Mouse (Mus musculus) hindbrain, embryonic 14.5 days (tissue): ENCODE results near the gene Bola2. TPM values are rescaled to one million over a fixed set of nuclear protein-coding genes. Genes with fewer than 3 reads are reported as not detected.

Source experiments
- ATAC-seq: fragments of 200-750 bp; cut with Nextera tagmentation; 2 replicates; pipeline ENCODE4 v1.8.0; 2017; ENCODE audit warnings: moderate number of reproducible peaks, mild to moderate bottlenecking, moderate TSS enrichment, moderate library complexity; ENCODE audit not compliant: low FRiP score
- DNase-seq: peaks from one replicate; pipeline ENCODE4 v3.0.0-alpha.2; 2015; ENCODE audit warnings: low spot score
- H3K27ac ChIP-seq: fragments of 300-500 bp; sonication (generic); 2 replicates; pipeline ENCODE4 v1.5.1; 2014; ENCODE audit warnings: mild to moderate bottlenecking, moderate library complexity
- H3K27me3 ChIP-seq: fragments of 300-500 bp; sonication (generic); 2 replicates; pipeline ENCODE4 v1.6.1; 2014; ENCODE audit warnings: mild to moderate bottlenecking, low read length, mixed read lengths; ENCODE audit not compliant: control insufficient read depth, insufficient read depth
- H3K36me3 ChIP-seq: fragments of 300-500 bp; sonication (generic); replicated peaks from 2 replicates; pipeline ENCODE4 v1.6.1; 2014; ENCODE audit not compliant: control insufficient read depth, insufficient read depth
- H3K4me1 ChIP-seq: fragments of 300-500 bp; sonication (generic); replicated peaks from 2 replicates; pipeline ENCODE4 v1.6.1; 2014; ENCODE audit warnings: antibody characterized with exemption, low read length, mixed read lengths; ENCODE audit not compliant: control insufficient read depth, insufficient read depth
- H3K4me2 ChIP-seq: fragments of 300-500 bp; sonication (generic); replicated peaks from 2 replicates; pipeline ENCODE4 v1.6.1; 2014; ENCODE audit warnings: mild to moderate bottlenecking, moderate library complexity
- H3K4me3 ChIP-seq: fragments of 300-500 bp; sonication (generic); replicated peaks from 2 replicates; pipeline ENCODE4 v1.5.1; 2014; ENCODE audit warnings: mild to moderate bottlenecking, low read length
- H3K9ac ChIP-seq: fragments of 300-500 bp; sonication (generic); 2 replicates; pipeline ENCODE4 v1.6.1; 2014
- H3K9me3 ChIP-seq: fragments of 300-500 bp; sonication (generic); 2 replicates; pipeline ENCODE4 v1.6.1; 2016; ENCODE audit warnings: low read length; ENCODE audit not compliant: control insufficient read depth
- WGBS: fragments of 180-500 bp; shearing (Covaris S2); extraction: QIAGEN DNeasy Blood & Tissue Kit; methylation state at CpG from one replicate; pipeline ENCODE4 v1.1.7; 2014; 5-methylcytosine and 5-hydroxymethylcytosine counted together
- polyA plus RNA-seq: library from polyadenylated mRNA; unstranded; fragments of >200 nt; fragmentation: Nextera tagmentation; extraction: Ambion mirVana; gene quantifications from 2 replicates; pipeline ENCODE4 v1.2.1, GENCODE M21; 2014

Gene Bola2
- polyA plus RNA-seq, 1 experiment from 2014 or later = 159 TPM

DNA sequence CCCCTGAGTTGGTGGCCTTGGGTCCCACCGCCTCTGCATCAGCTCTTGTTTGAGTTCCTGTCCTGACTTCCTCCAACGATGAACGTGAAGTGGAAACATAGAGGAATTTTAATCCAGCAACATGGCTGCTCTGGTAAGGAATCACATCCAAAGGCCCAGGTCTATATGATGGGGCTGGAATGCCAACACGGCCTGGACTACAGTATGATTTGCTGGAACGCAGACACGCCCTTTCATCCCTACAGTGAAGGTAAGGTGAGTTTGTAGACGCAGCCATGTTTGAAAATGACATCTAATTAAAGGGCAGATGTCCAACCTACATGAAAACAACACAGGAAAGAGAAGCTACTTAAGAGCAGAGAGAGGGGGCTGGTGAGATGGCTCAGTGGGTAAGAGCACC, 1.4 kb upstream of the Bola2 start:
- H3K36me3 ChIP-seq = peaks cover 43% of the 10 kb centered on the region
- H3K4me2 ChIP-seq = peak overlapping the region; percentile 68
- DNase-seq = no peak
- 91% methylated on average over 7 of the region's 7 CpGs for WGBS
- ATAC-seq = no peak
- peaks cover 17% of the 10 kb centered on the region for H3K4me1 ChIP-seq
- H3K9me3 ChIP-seq = no peaks in the 10 kb centered on the region
- no peak overlapping the region for H3K27ac ChIP-seq
- H3K9ac ChIP-seq = no peak overlapping the region
- H3K4me3 ChIP-seq = no peak overlapping the region
- H3K27me3 ChIP-seq = no peaks in the 10 kb centered on the region

DNA sequence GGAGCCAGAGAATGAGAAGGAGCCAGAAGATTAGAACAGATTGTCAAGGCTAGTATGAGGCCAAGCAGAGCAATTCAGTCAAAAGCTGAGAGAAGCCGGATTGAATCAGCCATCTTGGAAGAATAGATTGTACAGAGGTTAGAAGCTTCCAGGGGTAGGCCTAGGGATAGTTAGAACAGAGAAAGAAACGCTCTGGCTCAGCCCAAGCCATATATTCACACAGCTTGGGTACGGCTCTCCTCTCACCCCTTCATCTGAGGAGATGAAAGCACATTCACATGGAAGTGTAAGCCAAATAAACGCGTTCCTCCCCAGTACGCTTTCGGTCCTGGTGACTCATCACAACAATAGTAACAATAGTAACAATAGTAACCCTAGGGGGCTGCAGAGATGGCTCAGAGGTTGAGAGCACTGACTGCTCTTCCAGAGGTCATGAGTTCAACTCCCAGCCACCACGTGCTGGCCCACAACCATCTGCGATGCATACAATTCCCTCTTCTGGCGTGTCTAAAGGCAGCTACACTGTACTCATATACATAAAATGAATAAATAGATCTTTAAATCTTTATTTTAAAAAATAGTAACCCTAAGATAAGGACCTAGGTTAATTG, 655 bp upstream of the Bola2 start:
- DNase-seq = no peak

DNA sequence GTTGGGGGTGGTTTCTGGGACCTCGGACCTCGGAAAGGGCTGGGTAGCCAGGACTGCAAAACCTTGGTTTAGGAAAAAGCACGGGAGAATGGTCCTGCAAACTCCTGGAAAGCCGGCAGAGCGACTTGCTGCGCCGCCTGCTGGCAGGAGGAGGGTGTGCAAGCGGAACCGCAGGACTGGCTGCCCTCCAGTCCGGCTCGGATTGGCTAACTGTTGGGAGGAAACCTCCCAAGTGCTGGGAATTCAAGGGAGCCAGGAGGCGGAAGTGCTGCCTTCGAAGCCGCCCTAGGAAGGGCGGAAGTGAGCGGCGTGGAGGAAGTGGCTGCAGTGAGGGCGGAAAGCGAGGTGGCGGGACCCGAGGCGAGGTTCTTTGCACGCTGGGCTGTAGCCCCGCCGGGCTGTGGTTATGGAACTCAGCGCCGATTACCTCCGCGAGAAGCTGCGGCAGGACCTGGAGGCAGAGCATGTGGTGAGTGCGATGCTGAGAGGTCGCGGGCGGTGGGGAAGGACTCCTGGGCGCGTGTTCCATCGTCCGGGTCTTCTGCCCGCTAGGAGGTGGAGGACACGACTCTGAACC, 518 bp downstream of the Bola2 start, which contains the start of gene Slx1b:
Slx1b (minus strand) TSS at position 154 of the 577 bp plus-strand sequence.
- Histone ChIP-seq H3K27me3 (no peaks in the 10 kb centered on the region), H3K4me1 (peaks cover 17% of the 10 kb centered on the region), H3K4me2 (peak within 1 kb of the TSS; percentile 68), H3K36me3 (peaks cover 51% of the 10 kb centered on the region), H3K9me3 (no peaks in the 10 kb centered on the region), H3K9ac (peak within 1 kb of the TSS; percentile 81), H3K27ac (peak within 1 kb of the TSS; percentile 91), H3K4me3 (peak within 1 kb of the TSS; percentile 67)
- peak; percentile 98 for DNase-seq
- WGBS = under 1% methylated on average over 40 of the region's 40 CpGs
- ATAC-seq = peak; percentile 96

More for the DNA sequence above, 655 bp upstream of the Bola2 start:
- H3K4me1 ChIP-seq = peaks cover 17% of the 10 kb centered on the region
- ATAC-seq = no peak
- peak overlapping the region; percentile 67 for H3K4me3 ChIP-seq
- H3K9ac ChIP-seq = peak overlapping the region; percentile 81
- no peaks in the 10 kb centered on the region for H3K27me3 ChIP-seq
- 0 out of 2 replicates have a peak overlapping the region, but pooled peaks have one; percentile 91 for H3K27ac ChIP-seq
- H3K9me3 ChIP-seq = no peaks in the 10 kb centered on the region
- H3K36me3 ChIP-seq = peaks cover 50% of the 10 kb centered on the region
- 14% methylated on average over 10 of the region's 10 CpGs for WGBS
- H3K4me2 ChIP-seq = peak overlapping the region; percentile 68

DNA sequence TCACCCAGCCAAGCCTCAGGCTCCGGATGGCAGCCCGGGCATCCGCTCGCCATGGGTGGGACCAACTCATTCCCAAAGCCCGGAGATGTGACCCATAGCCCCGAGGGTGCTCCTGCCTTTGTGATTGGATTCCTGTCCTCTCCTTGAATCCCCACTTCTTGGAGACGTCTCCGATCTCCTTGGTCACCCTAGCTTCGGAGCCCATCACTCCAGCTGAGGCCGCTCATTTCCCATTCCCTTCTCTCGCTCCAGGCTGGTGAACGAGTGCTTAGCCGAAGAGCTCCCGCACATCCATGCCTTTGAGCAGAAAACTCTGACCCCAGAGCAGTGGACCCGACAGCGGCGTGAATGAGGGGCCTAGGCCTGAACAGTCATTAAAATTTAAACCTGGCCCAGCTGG, 1.1 kb downstream of the Bola2 start:
- Histone ChIP-seq H3K27ac (no peak overlapping the region), H3K4me1 (peaks cover 21% of the 10 kb centered on the region), H3K9me3 (no peaks in the 10 kb centered on the region), H3K36me3 (peaks cover 46% of the 10 kb centered on the region), H3K4me3 (peak overlapping the region; percentile 67), H3K4me2 (peak overlapping the region; percentile 63), H3K9ac (peak overlapping the region; percentile 74), H3K27me3 (no peaks in the 10 kb centered on the region)
- WGBS = 3% methylated on average over 17 of the region's 17 CpGs
- DNase-seq = no peak
- no peak for ATAC-seq

DNA sequence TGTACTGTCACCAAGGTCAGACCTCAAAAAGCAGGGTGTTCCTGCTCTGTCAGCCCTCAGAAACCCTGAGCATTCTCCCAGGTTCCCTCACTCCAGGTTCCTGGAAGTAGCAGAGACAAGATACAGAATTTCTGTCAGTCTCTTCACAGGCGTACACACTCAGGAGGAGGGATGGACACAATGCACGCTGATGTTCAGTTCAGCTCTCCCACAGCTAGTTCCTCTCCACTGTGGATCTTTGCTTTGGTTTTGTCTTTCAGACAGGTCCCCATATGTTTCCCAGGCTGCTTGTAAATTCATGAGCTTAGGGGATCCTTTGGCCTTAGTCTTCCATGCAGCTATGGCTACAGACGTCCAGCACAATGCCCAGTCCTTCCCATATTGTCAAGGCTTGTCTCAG, 1.7 kb downstream of the Bola2 start:
- Histone ChIP-seq H3K27ac (no peak overlapping the region), H3K4me3 (peak overlapping the region; percentile 67), H3K36me3 (peaks cover 40% of the 10 kb centered on the region), H3K9me3 (no peaks in the 10 kb centered on the region), H3K27me3 (no peaks in the 10 kb centered on the region), H3K4me2 (peak overlapping the region; percentile 63), H3K9ac (peak overlapping the region; percentile 74), H3K4me1 (peaks cover 26% of the 10 kb centered on the region)
- 72% methylated on average over 3 of the region's 3 CpGs for WGBS
- no peak for DNase-seq
- no peak for ATAC-seq

DNA sequence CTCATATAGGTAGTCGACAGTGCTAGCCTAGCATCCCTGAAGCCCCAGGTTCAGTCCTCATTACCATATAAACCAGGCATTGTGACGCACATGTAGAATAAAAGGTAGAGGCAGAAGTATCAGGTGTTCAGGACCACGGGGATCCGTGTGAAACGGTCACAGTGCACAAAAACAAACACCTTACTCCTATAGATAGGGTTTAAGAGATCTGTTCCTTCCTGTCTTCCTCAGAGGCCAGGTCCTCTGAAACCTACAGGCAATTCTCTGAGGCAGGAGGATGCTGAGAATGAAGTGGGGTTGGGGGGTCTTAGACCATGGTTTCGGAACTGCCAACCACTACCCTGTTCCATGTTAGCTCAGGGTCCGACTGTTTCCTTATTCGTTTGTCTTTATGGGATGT, 2.6 kb downstream of the Bola2 start:
- H3K4me2 ChIP-seq = no peak overlapping the region
- H3K27me3 ChIP-seq = no peaks in the 10 kb centered on the region
- H3K27ac ChIP-seq = no peak overlapping the region
- no peaks in the 10 kb centered on the region for H3K9me3 ChIP-seq
- H3K36me3 ChIP-seq = peaks cover 33% of the 10 kb centered on the region
- H3K9ac ChIP-seq = no peak overlapping the region
- 94% methylated on average over 8 of the region's 8 CpGs for WGBS
- H3K4me3 ChIP-seq = no peak overlapping the region
- ATAC-seq (no peak), DNase-seq (no peak)
- peaks cover 34% of the 10 kb centered on the region for H3K4me1 ChIP-seq

DNA sequence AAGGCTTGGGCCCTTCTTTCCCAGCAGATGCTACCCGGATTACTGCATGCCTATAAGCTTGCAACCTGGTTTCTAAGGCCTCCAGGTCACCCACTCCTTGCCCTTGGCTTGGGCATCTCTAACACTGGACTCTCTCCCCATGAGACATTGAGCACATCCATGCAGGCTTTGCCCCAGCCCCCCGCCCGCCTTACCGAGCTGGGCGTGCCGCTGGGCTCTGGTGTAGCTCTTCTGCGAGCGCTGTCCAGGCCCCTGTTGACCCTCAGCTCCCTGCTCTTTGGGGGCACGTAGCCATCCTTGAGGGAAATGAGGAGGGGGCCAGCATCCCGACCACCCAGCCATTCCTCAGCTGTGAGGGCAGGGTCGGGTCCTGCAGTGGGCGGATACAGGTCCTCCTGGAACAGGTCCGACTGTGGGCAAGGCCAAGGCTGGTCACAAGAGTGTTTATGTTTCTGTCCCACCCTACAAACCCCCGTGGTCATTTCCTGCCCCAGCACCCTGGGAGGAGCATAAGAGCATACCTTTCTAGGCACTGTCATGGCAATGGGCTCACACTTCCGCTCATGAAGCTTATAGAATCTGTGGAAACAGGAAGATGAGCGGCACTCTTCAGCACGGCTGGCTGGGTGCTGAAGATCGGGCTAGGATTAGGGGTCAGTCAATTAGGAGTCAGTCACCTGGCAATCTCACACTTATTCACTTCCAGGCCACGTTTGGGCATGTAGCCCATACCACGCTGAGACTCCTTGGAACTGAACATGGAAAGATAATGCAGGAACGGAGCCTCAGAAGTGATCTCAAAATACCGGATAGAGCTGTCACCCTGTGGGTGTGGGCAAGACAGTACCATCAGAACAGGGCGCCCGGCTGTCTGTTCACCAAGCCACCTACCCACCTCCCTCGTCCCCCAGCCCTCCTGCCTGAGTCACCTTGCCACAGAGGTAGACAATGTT, 5.1 kb downstream of the Bola2 start:
- ATAC-seq (no peak), DNase-seq (no peak)
- H3K4me1 ChIP-seq = peaks cover 42% of the 10 kb centered on the region
- no peaks in the 10 kb centered on the region for H3K9me3 ChIP-seq
- no peak overlapping the region for H3K27ac ChIP-seq
- no peak overlapping the region for H3K4me3 ChIP-seq
- no peak overlapping the region for H3K9ac ChIP-seq
- no peak overlapping the region for H3K4me2 ChIP-seq
- H3K27me3 ChIP-seq = no peaks in the 10 kb centered on the region
- peaks cover 33% of the 10 kb centered on the region for H3K36me3 ChIP-seq
- 82% methylated on average over 25 of the region's 25 CpGs for WGBS

DNA sequence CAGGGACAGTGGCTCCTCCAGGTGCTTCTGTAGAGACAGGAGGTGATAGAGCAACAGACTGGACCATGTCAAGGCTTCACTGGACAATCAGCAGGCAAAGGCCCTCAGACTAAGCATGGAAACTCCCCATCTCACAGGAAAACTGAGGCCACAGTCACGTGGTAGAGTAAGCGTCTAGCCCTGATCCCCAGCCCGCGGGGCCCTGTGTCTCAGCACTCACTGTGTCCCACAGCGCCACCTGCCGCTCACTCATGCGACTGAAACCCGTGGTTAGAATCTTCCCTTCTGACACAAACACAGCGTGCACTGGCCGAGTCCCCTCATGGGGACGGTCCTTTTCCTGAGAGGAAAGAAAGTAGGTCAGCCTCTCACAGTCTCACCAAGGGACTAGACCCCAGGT, 5.9 kb downstream of the Bola2 start:
- peak overlapping the region; percentile 62 for H3K4me2 ChIP-seq
- H3K27me3 ChIP-seq = no peaks in the 10 kb centered on the region
- peaks cover 33% of the 10 kb centered on the region for H3K36me3 ChIP-seq
- peak; percentile 47; the same call in 1 of the 2 replicates for ATAC-seq
- no peak overlapping the region for H3K4me3 ChIP-seq
- peaks cover 43% of the 10 kb centered on the region for H3K4me1 ChIP-seq
- H3K9ac ChIP-seq = 0 out of 2 replicates have a peak overlapping the region, but pooled peaks have one; percentile 1
- H3K27ac ChIP-seq = no peak overlapping the region
- DNase-seq = peak; percentile 90
- under 1% methylated on average over 11 of the region's 11 CpGs for WGBS
- no peaks in the 10 kb centered on the region for H3K9me3 ChIP-seq
